Mouse (Mus musculus) intestine, postnatal 0 days (tissue): ENCODE data around the gene Ptprn. TPM values are rescaled to one million over a fixed set of nuclear protein-coding genes. Genes with fewer than 3 reads are reported as not detected.

Source experiments
- ATAC-seq: fragments of 200-750 bp; cut with Nextera tagmentation; 2 replicates; pipeline ENCODE4 v1.8.0; 2017; ENCODE audit warnings: mild to moderate bottlenecking, moderate TSS enrichment, moderate library complexity
- H3K27ac ChIP-seq: fragments of 300-500 bp; sonication (generic); 2 replicates; pipeline ENCODE4 v1.5.1; 2014; ENCODE audit warnings: mild to moderate bottlenecking, low read depth, low read length, moderate library complexity
- H3K27me3 ChIP-seq: fragments of 300-500 bp; sonication (generic); replicated peaks from 2 replicates; pipeline ENCODE4 v1.6.1; 2014; ENCODE audit warnings: low read length, mixed read lengths; ENCODE audit not compliant: control insufficient read depth, insufficient read depth
- H3K36me3 ChIP-seq: fragments of 300-500 bp; sonication (generic); 2 replicates; pipeline ENCODE4 v1.6.1; 2014; ENCODE audit warnings: mild to moderate bottlenecking, moderate library complexity; ENCODE audit not compliant: control insufficient read depth, insufficient read depth
- H3K4me1 ChIP-seq: fragments of 300-500 bp; sonication (generic); replicated peaks from 2 replicates; pipeline ENCODE4 v1.6.1; 2014; ENCODE audit warnings: antibody characterized with exemption, low read length, mixed read lengths; ENCODE audit not compliant: control insufficient read depth, insufficient read depth
- H3K4me2 ChIP-seq: fragments of 300-500 bp; sonication (generic); replicated peaks from 2 replicates; pipeline ENCODE4 v1.6.1; 2014; ENCODE audit warnings: low read depth, mild to moderate bottlenecking, moderate library complexity
- H3K4me3 ChIP-seq: fragments of 300-500 bp; sonication (generic); 2 replicates; pipeline ENCODE4 v1.5.1; 2014; ENCODE audit warnings: low read depth, low read length
- H3K9ac ChIP-seq: fragments of 300-500 bp; sonication (generic); 2 replicates; pipeline ENCODE4 v1.6.1; 2014; ENCODE audit warnings: mild to moderate bottlenecking, low read depth, low read length
- H3K9me3 ChIP-seq: fragments of 300-500 bp; sonication (generic); 2 replicates; pipeline ENCODE4 v1.6.1; 2016; ENCODE audit warnings: mixed run types; ENCODE audit not compliant: control insufficient read depth
- CTCF ChIP-seq: sonication (generic); IDR thresholded peaks from 2 replicates; pipeline ENCODE4 v1.5.1; 2016; ENCODE audit warnings: low read depth, mild to moderate bottlenecking, control low read depth, antibody characterized with exemption, moderate library complexity
- WGBS: fragments of 180-500 bp; shearing (Covaris S2); extraction: QIAGEN DNeasy Blood & Tissue Kit; methylation state at CpG from one replicate; pipeline ENCODE4 v1.1.7; 2014; 5-methylcytosine and 5-hydroxymethylcytosine counted together
- polyA plus RNA-seq: library from polyadenylated mRNA; unstranded; fragments of >200 nt; fragmentation: Nextera tagmentation; extraction: Ambion mirVana; gene quantifications from 2 replicates; pipeline ENCODE4 v1.2.1, GENCODE M21; 2015

The Ptprn gene
- polyA plus RNA-seq, 1 experiment from 2014 or later = 3.0 TPM

DNA sequence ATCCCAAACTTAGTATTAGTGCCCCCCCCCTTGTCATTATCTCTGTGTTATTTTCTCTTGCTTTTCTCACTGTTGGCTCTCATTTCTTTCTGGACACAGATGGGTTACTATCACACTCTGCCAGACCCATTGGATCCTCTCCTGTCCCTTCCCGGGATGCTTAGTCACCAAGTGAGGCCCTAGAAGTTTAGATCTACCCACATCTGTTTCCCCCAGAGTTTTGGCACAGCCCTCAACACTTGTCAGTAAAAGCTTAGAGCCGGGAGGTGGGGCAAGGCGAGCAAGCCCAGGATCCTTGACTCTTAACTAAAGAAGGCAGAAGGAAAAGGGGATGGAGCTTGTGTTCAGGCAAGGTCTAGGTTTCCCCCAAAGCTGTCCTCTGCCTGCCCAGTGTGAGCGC is 35.1 kb downstream of the Ptprn start:
- no peaks in the 10 kb centered on the region for H3K27me3 ChIP-seq
- TF ChIP-seq CTCF = no peak
- 68% methylated on average over 4 of the region's 4 CpGs for WGBS

DNA sequence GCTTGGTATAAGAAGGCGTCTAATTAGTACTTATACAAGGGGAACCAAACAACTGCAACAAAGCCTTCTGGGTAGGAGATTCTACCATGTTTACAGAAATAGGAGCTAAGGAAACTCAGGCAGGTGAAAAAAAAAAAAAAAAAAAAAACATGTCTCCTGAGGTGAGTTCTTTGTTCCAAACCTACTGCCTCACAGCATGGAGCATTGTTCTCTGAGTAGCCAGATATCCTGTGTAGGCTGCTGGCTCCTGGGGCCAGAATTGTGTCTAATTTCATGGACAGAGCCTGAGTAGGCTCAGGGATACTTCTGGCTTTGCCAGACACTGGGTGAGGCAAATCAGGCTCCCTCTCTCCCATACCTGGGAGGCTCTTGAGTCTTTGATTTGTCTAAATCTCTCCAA is 36.6 kb downstream of the Ptprn start:
- Histone ChIP-seq H3K36me3 (no peaks in the 10 kb centered on the region), H3K27ac (no peak overlapping the region), H3K27me3 (no peaks in the 10 kb centered on the region), H3K4me3 (no peak overlapping the region), H3K9ac (no peak overlapping the region), H3K9me3 (no peaks in the 10 kb centered on the region), H3K4me1 (no peaks in the 10 kb centered on the region), H3K4me2 (no peak overlapping the region)
- ATAC-seq = no peak
- TF ChIP-seq CTCF = no peak
- WGBS = 84% methylated on average over 1 of the region's 1 CpGs

More for the DNA sequence above, 35.1 kb downstream of the Ptprn start:
- no peak for ATAC-seq
- Histone ChIP-seq H3K9me3 (no peaks in the 10 kb centered on the region), H3K4me2 (no peak overlapping the region), H3K27ac (no peak overlapping the region), H3K36me3 (no peaks in the 10 kb centered on the region), H3K4me3 (no peak overlapping the region), H3K9ac (no peak overlapping the region), H3K4me1 (no peaks in the 10 kb centered on the region)

DNA sequence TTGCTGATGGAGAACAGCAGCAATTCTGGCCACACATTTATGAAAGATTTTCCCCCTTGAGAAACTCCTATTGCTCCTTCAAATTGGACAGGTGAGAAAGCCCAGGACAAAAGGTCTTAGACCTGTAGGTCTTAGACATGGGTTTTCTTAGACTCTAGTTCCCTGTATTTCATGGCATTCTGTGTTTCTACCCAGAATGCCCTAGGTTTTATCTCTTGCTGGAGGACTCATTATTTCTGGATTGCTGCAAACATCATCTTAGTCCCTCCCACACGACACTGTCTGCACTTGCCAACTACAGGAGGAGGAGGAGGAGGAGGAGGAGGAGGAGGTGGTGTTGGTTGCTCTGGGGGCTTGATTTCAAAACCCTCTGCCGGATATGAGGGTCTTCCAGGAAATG is 38.2 kb downstream of the Ptprn start:
- H3K9me3 ChIP-seq = no peaks in the 10 kb centered on the region
- H3K27ac ChIP-seq = no peak overlapping the region
- no peak overlapping the region for H3K4me3 ChIP-seq
- no peaks in the 10 kb centered on the region for H3K4me1 ChIP-seq
- no peak for TF ChIP-seq CTCF
- no peak overlapping the region for H3K4me2 ChIP-seq
- no peak for ATAC-seq
- H3K9ac ChIP-seq = no peak overlapping the region
- 62% methylated on average over 2 of the region's 2 CpGs for WGBS
- H3K27me3 ChIP-seq = peaks cover 3% of the 10 kb centered on the region; the same call in 1 of the 2 replicates
- no peaks in the 10 kb centered on the region for H3K36me3 ChIP-seq

DNA sequence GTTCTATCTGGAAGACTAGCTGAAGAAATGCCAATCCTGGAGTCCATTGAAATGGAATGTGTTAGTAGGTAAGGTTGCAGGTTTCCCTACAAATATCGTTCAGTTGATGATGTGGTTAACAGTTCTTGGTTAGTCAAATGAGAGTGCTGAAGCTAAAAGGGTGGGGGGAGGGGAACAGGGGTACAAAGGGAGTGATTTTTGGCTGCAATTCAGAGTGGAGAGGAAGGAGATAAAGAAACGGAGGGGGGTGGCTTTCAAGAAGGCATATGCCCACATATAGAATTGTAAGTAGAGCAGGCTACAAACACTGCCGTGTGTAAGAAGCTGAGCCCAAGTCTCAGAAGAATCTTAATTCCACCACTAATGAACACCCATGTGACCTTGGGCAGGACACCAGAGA is 38.8 kb downstream of the Ptprn start:
- Histone ChIP-seq H3K36me3 (no peaks in the 10 kb centered on the region), H3K4me2 (no peak overlapping the region), H3K9ac (no peak overlapping the region), H3K27ac (no peak overlapping the region), H3K27me3 (peaks cover 10% of the 10 kb centered on the region; the same call in 1 of the 2 replicates), H3K4me3 (no peak overlapping the region), H3K4me1 (no peaks in the 10 kb centered on the region; the same call in 1 of the 2 replicates), H3K9me3 (no peaks in the 10 kb centered on the region)
- 73% methylated on average over 3 of the region's 3 CpGs for WGBS
- ATAC-seq = no peak
- no peak for TF ChIP-seq CTCF

DNA sequence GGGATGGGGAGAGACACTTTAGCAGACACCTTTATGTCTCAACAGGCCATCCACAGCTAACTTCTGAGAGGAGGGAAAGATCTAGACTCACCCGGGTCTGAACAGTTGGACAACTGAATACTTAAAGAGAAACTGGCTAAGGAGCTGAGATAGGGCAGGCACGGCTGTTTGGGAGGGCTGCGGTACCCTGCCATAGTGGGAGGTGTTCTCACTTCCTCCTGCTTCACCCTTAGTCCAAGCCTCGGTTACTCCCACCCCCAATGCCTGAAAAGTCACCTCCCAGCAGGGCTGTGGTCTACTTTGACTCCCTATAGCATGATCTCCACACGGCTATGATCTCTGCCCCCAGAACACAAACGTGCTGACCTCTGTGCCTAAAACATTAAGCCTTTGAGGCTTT is 40.8 kb downstream of the Ptprn start:
- no peak overlapping the region for H3K4me2 ChIP-seq
- no peaks in the 10 kb centered on the region; the same call in 1 of the 2 replicates for H3K4me1 ChIP-seq
- no peak for TF ChIP-seq CTCF
- no peaks in the 10 kb centered on the region for H3K36me3 ChIP-seq
- ATAC-seq = no peak
- 67% methylated on average over 6 of the region's 6 CpGs for WGBS
- no peak overlapping the region for H3K4me3 ChIP-seq
- H3K9me3 ChIP-seq = no peaks in the 10 kb centered on the region
- H3K27me3 ChIP-seq = peaks cover 15% of the 10 kb centered on the region; the same call in 1 of the 2 replicates
- H3K27ac ChIP-seq = no peak overlapping the region
- no peak overlapping the region for H3K9ac ChIP-seq

DNA sequence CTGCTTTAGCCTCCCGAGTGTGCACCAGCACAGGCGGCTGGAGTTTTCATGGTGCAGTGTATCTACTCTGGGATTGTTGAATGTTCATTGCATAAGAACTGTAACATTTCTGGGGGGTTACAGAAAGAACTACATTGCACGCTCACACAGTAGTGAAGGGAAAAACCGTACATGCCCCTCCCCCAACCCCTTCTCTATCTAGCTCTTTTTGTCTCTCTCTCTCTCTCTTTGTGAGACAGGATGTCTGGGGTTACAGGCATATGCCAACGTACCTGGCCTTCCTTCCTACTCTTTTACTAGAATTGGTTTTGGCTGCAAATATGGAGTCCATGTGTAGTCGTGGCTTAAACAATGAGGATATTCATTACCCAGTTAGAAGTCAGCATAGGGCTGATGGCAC is 41.4 kb downstream of the Ptprn start:
- no peak for ATAC-seq
- Histone ChIP-seq H3K4me3 (no peak overlapping the region), H3K9me3 (no peaks in the 10 kb centered on the region), H3K4me2 (no peak overlapping the region), H3K27me3 (peaks cover 15% of the 10 kb centered on the region; the same call in 1 of the 2 replicates), H3K27ac (no peak overlapping the region), H3K36me3 (no peaks in the 10 kb centered on the region), H3K4me1 (no peaks in the 10 kb centered on the region; the same call in 1 of the 2 replicates), H3K9ac (no peak overlapping the region)
- WGBS = 77% methylated on average over 6 of the region's 6 CpGs
- no peak for TF ChIP-seq CTCF

DNA sequence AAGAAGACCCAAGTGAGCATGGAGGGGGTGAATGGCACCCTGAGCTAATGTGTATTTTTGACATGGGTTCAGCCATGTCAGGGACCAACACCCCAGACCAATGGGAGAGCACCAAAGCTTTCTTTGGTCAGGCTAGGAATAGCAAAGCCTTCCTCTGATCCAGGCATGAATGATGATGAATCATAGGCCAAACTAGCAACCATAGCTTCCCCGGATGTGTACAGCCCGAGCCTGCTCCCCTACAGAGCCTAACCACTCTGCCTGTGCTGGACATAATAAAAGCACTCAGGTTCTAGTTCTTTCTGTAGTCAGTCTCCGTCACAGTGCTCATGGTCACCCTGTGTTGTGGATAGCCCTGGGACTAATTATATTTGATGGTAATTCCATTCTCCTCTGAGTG is 42.8 kb downstream of the Ptprn start:
- no peak for ATAC-seq
- Histone ChIP-seq H3K27me3 (peaks cover 15% of the 10 kb centered on the region; the same call in 1 of the 2 replicates), H3K27ac (no peak overlapping the region), H3K4me1 (no peaks in the 10 kb centered on the region; the same call in 1 of the 2 replicates), H3K4me2 (no peak overlapping the region), H3K9ac (no peak overlapping the region), H3K9me3 (no peaks in the 10 kb centered on the region), H3K4me3 (no peak overlapping the region), H3K36me3 (no peaks in the 10 kb centered on the region)
- no peak for TF ChIP-seq CTCF
- WGBS = 77% methylated on average over 3 of the region's 3 CpGs
